Mouse (Mus musculus): ENCODE measurements around the gene Gipc2. TPM values are rescaled to one million over a fixed set of nuclear protein-coding genes. Genes with fewer than 3 reads are reported as not detected.
A peak's percentile ranks its signal among the peaks of the same experiment; 100 is the strongest.

Gene Gipc2
- total RNA-seq, 2 experiments from 2014 or later = 0.20 to 0.69 TPM

GRCm38 (mm10) chr3:152128631-152129030 is 37.4 kb downstream of the Gipc2 start:
- intact Hi-C loops (cut with DNase I) = no loop called here
- no peak for DNase-seq

GRCm38 (mm10) chr3:152127144-152127543 is 38.9 kb downstream of the Gipc2 start:
- intact Hi-C loops (cut with DNase I) = no loop called here
- DNase-seq = no peak

- intact Hi-C loops (cut with DNase I) = no loop called here
- no peak for DNase-seq
Observed at GRCm38 (mm10) chr3:152122720-152123119, 43.3 kb downstream of the Gipc2 start.

GRCm38 (mm10) chr3:152122101-152122500 is 43.9 kb downstream of the Gipc2 start:
- DNase-seq = peak; percentile 43 to 53
- intact Hi-C loops (cut with DNase I) = no loop called here

- intact Hi-C loops (cut with DNase I) = no loop called here
- no peak for DNase-seq
Observed at GRCm38 (mm10) chr3:152121169-152122009, 44.6 kb downstream of the Gipc2 start.

GRCm38 (mm10) chr3:152119987-152120386 is 46.0 kb downstream of the Gipc2 start:
- no peak for DNase-seq
- intact Hi-C loops (cut with DNase I) = loop anchor here (10.0 kb wide), 1 partner anchor 195 kb away; no protein-coding TSS in a partner anchor

- intact Hi-C loops (cut with DNase I) = loop anchor here (10.0 kb wide), 1 partner anchor 197 kb away; no protein-coding TSS in a partner anchor
- no peak for DNase-seq
Observed at GRCm38 (mm10) chr3:152117941-152118340, 48.1 kb downstream of the Gipc2 start.

- intact Hi-C loops (cut with DNase I) = loop anchor here (10.0 kb wide), 1 partner anchor 199 kb away; no protein-coding TSS in a partner anchor
- DNase-seq = no peak
Observed at GRCm38 (mm10) chr3:152116140-152116539, 49.9 kb downstream of the Gipc2 start.

- peak; percentile 65 to 71 for DNase-seq
- intact Hi-C loops (cut with DNase I) = loop anchor here (5.0 to 10.0 kb wide), 3 partner anchors 33 to 200 kb away; no protein-coding TSS in a partner anchor
Observed at GRCm38 (mm10) chr3:152114786-152115185, 51.2 kb downstream of the Gipc2 start.

- intact Hi-C loops (cut with DNase I) = loop anchor here (5.0 to 10.0 kb wide), 3 partner anchors 33 to 201 kb away; no protein-coding TSS in a partner anchor
- no peak for DNase-seq
Observed at GRCm38 (mm10) chr3:152114222-152114621, 51.8 kb downstream of the Gipc2 start.

- no peak for DNase-seq
- intact Hi-C loops (cut with DNase I) = loop anchor here (5.0 to 10.0 kb wide), 3 partner anchors 34 to 201 kb away; no protein-coding TSS in a partner anchor
Observed at GRCm38 (mm10) chr3:152113496-152113895, 52.5 kb downstream of the Gipc2 start.

- intact Hi-C loops (cut with DNase I) = loop anchor here (5.0 to 10.0 kb wide), 3 partner anchors 35 to 202 kb away; no protein-coding TSS in a partner anchor
- DNase-seq = no peak
Observed at GRCm38 (mm10) chr3:152112664-152113063, 53.4 kb downstream of the Gipc2 start.

GRCm38 (mm10) chr3:152111482-152111881 is 54.5 kb downstream of the Gipc2 start:
- DNase-seq = no peak
- intact Hi-C loops (cut with DNase I) = loop anchor here (2.0 to 10.0 kb wide), 4 partner anchors 36 to 203 kb away; partner anchors contain the start of genes Dnajb4 and Fubp1

GRCm38 (mm10) chr3:152111081-152111480 is 54.9 kb downstream of the Gipc2 start:
- peak; percentile 58 to 68 for DNase-seq
- intact Hi-C loops (cut with DNase I) = loop anchor here (2.0 to 10.0 kb wide), 4 partner anchors 36 to 204 kb away; partner anchors contain the start of genes Dnajb4 and Fubp1

GRCm38 (mm10) chr3:152109260-152109587 is 56.8 kb downstream of the Gipc2 start:
- intact Hi-C loops (cut with DNase I) = no loop called here
- no peak for DNase-seq

- intact Hi-C loops (cut with DNase I) = no loop called here
- DNase-seq = no peak
Observed at GRCm38 (mm10) chr3:152108560-152109259, 57.3 kb downstream of the Gipc2 start.

GRCm38 (mm10) chr3:152108003-152108395 is 58.0 kb downstream of the Gipc2 start:
- intact Hi-C loops (cut with DNase I) = no loop called here
- no peak for DNase-seq

- no peak for DNase-seq
- intact Hi-C loops (cut with DNase I) = no loop called here
Observed at GRCm38 (mm10) chr3:152107149-152108002, 58.7 kb downstream of the Gipc2 start.

GRCm38 (mm10) chr3:152106225-152107148 is 59.5 kb downstream of the Gipc2 start:
- intact Hi-C loops (cut with DNase I) = no loop called here
- no peak for DNase-seq

Data from gastrocnemius, postnatal 36 days (tissue).